Mouse (Mus musculus) urinary bladder, postnatal 0 days (tissue): Measurements from ENCODE around the gene Ccdc92. TPM values are rescaled to one million over a fixed set of nuclear protein-coding genes. Genes with fewer than 3 reads are reported as not detected.

ENCODE experiments used
- polyA plus RNA-seq: library from polyadenylated mRNA; unstranded; fragments of >200 nt; fragmentation: Nextera tagmentation; extraction: Ambion mirVana; gene quantifications from 2 replicates; pipeline ENCODE4 v1.2.1, GENCODE M21; 2015

Gene Ccdc92
- polyA plus RNA-seq, result 4.3 and 4.6 TPM in 2 replicates

DNA sequence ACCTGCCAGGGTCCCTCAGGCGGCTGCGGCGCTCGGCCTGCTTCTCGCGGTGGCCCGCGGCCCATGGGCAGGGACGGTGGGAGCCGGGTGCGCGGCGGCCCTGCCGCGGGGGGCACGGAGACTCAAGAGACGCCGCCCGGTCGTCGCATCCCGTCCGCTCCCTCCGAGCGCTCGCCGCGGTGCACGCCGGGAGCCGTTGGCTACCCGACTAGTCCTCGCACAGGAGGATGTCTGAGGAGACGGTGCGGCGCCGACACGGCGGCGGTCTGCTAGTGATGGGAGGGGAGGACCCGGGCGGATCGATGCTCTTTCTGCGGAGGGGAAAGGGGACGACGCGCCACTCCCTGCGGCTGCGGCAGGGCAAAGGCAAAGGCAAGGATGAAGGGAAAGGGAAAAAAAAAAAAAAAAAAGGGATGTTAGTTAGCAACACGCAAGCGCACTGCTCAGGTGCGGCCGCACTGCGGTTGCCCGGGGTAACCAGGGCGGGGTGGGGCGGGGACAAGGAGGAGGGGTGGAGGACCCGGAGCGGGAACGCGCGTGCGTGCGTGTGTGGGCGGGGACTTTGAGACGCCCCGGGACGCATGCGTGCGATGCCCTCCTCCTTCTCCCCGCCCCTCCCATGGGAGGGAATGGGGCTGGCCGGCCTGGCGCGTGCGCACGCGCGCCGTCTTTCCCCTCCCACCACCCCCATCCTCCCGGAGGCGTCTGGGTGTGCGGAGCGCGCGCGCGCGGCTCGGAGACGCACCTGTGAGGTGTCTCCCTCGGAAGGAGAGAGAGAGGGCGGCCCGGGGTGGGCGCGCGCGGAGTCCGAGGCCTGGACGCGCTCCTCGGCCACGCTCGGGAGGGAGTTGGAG is at the start of gene Ccdc92, which contains the start of gene Zfp664:
Gene Ccdc92 (minus strand): TSS at position 412 of the 854 bp plus-strand sequence.
Gene Zfp664 (plus strand): TSS at position 679 of the 854 bp plus-strand sequence.

Other genes with a start within 250 kb of the Ccdc92 start
- gene Atp6v0a2, start 233.8 kb downstream of the Ccdc92 start, polyA plus RNA-seq, result 30.4 and 33.5 TPM in 2 replicates
- gene Dnah10, start 137.3 kb downstream of the Ccdc92 start, polyA plus RNA-seq, result 0.02 TPM in 2 replicates
- 37.1 and 40.2 TPM in 2 replicates for gene Zfp664, start 267 bp upstream of the Ccdc92 start, polyA plus RNA-seq
- gene Rflna, start 140.8 kb upstream of the Ccdc92 start, polyA plus RNA-seq, result 0.55 and 0.99 TPM in 2 replicates